Mouse (Mus musculus) forebrain, embryonic 11.5 days (tissue): Measurements from ENCODE around the gene Rph3al. TPM values are rescaled to one million over a fixed set of nuclear protein-coding genes. Genes with fewer than 3 reads are reported as not detected.

Source experiments
- ATAC-seq: fragments of 200-750 bp; cut with Nextera tagmentation; replicated peaks from 2 replicates; pipeline ENCODE4 v1.8.0; 2017; ENCODE audit warnings: moderate TSS enrichment; ENCODE audit not compliant: low FRiP score
- DNase-seq: peaks from one replicate; pipeline ENCODE4 v3.0.0-alpha.2; 2017; ENCODE audit warnings: low spot score
- H3K27ac ChIP-seq: fragments of 300-500 bp; sonication (generic); 2 replicates; pipeline ENCODE4 v1.5.1; 2014; ENCODE audit warnings: low read depth, low read length
- H3K27me3 ChIP-seq: fragments of 300-500 bp; sonication (generic); 2 replicates; pipeline ENCODE4 v1.6.1; 2014; ENCODE audit warnings: mild to moderate bottlenecking, low read length, mixed read lengths; ENCODE audit not compliant: control insufficient read depth, insufficient read depth
- H3K36me3 ChIP-seq: fragments of 300-500 bp; sonication (generic); 2 replicates; pipeline ENCODE4 v1.6.1; 2014; ENCODE audit warnings: mild to moderate bottlenecking, low read length, moderate library complexity, mixed read lengths; ENCODE audit not compliant: control insufficient read depth, insufficient read depth
- H3K4me1 ChIP-seq: fragments of 300-500 bp; sonication (generic); replicated peaks from 2 replicates; pipeline ENCODE4 v1.6.1; 2014; ENCODE audit warnings: low read length, mixed read lengths; ENCODE audit not compliant: control insufficient read depth, insufficient read depth
- H3K4me2 ChIP-seq: fragments of 300-500 bp; sonication (generic); 2 replicates; pipeline ENCODE4 v1.6.1; 2014; ENCODE audit warnings: low read depth, mild to moderate bottlenecking, low read length, moderate library complexity, mixed read lengths; ENCODE audit not compliant: severe bottlenecking
- H3K4me3 ChIP-seq: fragments of 300-500 bp; sonication (generic); 2 replicates; pipeline ENCODE4 v1.5.1; 2014; ENCODE audit warnings: low read depth, low read length
- H3K9ac ChIP-seq: fragments of 300-500 bp; sonication (generic); 2 replicates; pipeline ENCODE4 v1.6.1; 2014; ENCODE audit warnings: low read length
- H3K9me3 ChIP-seq: fragments of 300-500 bp; sonication (generic); 2 replicates; pipeline ENCODE4 v1.6.1; 2016; ENCODE audit warnings: low read length, mixed read lengths; ENCODE audit not compliant: control insufficient read depth
- WGBS: fragments of 180-500 bp; shearing (Covaris S2); extraction: QIAGEN DNeasy Blood & Tissue Kit; methylation state at CpG from one replicate; pipeline ENCODE4 v1.1.7; 2014; 5-methylcytosine and 5-hydroxymethylcytosine counted together
- polyA plus RNA-seq: library from polyadenylated mRNA; unstranded; fragments of >200 nt; fragmentation: Nextera tagmentation; extraction: Ambion mirVana; gene quantifications from 2 replicates; pipeline ENCODE4 v1.2.1, GENCODE M21; 2014

Gene Rph3al
- polyA plus RNA-seq, 1 experiment from 2014 or later, result 2.5 TPM

DNA sequence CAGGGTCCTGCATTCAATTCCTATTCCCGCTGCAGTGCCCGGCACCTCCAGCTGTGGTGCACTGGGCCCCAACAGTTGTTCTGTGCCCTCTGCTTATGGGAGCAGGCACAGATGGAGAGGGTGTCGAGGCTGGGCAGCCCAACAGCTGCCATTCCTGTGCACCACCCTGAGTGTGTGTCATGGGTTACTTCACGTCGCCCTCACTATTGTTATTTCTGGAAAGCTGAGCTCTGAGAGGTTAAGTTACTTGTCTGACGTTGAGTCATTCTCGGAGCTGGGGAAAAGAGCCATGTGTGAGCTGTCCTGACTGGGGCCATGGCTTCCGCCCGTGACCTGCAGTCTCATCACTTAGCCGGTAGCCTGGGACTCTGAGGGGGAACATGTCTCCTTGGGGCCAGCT lies 125.1 kb downstream of the Rph3al start:
- Histone ChIP-seq H3K4me1 (no peaks in the 10 kb centered on the region), H3K4me2 (no peak overlapping the region), H3K4me3 (no peak overlapping the region), H3K9me3 (no peaks in the 10 kb centered on the region), H3K27ac (no peak overlapping the region), H3K36me3 (no peaks in the 10 kb centered on the region), H3K27me3 (no peaks in the 10 kb centered on the region), H3K9ac (no peak overlapping the region)
- 66% methylated on average over 10 of the region's 10 CpGs for WGBS
- ATAC-seq (no peak), DNase-seq (no peak)

DNA sequence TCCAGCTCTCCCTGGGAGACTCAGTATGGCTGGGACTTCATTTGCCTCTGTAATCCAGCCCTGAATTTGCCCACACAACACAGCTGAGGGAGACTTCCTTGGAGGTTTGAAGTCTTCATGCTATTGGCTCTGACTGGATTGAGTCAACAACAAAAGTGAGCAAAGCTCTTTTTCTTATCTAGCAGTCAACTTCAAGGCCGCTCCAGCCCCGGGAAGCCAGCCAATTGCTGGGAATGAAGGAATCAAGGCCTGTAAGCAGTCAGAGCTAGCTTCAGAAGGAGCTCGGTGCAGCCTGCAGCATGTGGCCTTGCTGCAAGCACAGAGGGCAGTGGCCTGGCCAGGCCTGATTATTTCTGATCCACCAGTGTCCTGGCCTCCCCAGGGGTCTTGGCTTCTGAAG lies 126.3 kb downstream of the Rph3al start:
- Histone ChIP-seq H3K4me2 (no peak overlapping the region), H3K27ac (no peak overlapping the region), H3K9me3 (no peaks in the 10 kb centered on the region), H3K4me1 (no peaks in the 10 kb centered on the region), H3K27me3 (no peaks in the 10 kb centered on the region), H3K4me3 (no peak overlapping the region), H3K9ac (no peak overlapping the region), H3K36me3 (no peaks in the 10 kb centered on the region)
- 65% methylated on average over 3 of the region's 3 CpGs for WGBS
- no peak for ATAC-seq
- no peak for DNase-seq

DNA sequence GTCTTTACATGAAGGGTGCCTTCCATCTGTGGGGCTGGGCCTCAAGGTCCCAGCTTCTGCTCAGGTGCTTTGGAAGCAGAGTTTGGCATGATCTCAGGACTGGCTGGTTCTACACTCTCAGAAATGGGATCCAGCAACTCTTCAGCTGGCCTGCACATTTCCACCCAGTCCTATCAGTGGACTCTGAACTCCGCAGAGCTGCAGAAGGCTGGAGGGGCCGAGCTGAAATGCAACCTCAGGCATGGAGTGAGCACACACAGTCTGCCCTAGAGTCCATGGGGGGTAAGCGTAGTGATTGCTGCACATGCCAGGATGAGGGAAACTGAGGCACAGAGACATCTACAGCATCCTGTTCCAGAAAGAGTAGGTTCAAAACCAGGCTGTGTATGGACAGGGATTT lies 127.7 kb downstream of the Rph3al start:
- H3K36me3 ChIP-seq, result no peaks in the 10 kb centered on the region
- ATAC-seq, result no peak
- no peak overlapping the region for H3K9ac ChIP-seq
- no peaks in the 10 kb centered on the region for H3K27me3 ChIP-seq
- H3K9me3 ChIP-seq, result no peaks in the 10 kb centered on the region
- 95% methylated on average over 3 of the region's 3 CpGs for WGBS
- H3K4me1 ChIP-seq, result no peaks in the 10 kb centered on the region
- no peak overlapping the region for H3K4me2 ChIP-seq
- no peak for DNase-seq
- no peak overlapping the region for H3K4me3 ChIP-seq
- no peak overlapping the region for H3K27ac ChIP-seq

DNA sequence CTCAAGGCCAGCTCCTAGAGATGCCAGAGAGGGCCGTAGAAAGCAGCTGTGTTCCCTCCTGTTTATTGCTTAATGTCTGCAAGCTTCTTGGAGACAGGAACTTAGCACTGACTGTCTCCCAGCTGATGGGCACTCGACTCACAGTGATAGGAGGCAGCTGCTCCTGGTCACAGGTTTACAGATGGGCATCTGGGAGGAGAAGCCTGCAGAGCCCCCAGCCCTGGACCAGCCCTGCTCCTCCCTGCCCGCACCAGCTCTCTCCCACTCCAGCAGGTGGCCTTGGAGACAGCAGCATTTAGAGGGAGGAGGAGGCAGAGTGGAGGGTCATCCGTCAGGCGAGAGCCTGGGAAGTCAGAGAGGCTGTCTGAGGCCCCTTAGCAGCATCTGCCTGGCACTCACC lies 130.7 kb downstream of the Rph3al start:
- Histone ChIP-seq H3K27ac (no peak overlapping the region), H3K9me3 (no peaks in the 10 kb centered on the region), H3K36me3 (no peaks in the 10 kb centered on the region), H3K27me3 (no peaks in the 10 kb centered on the region), H3K9ac (no peak overlapping the region), H3K4me3 (no peak overlapping the region), H3K4me1 (no peaks in the 10 kb centered on the region), H3K4me2 (no peak overlapping the region)
- WGBS, result 54% methylated on average over 5 of the region's 5 CpGs
- no peak for ATAC-seq
- DNase-seq, result no peak

DNA sequence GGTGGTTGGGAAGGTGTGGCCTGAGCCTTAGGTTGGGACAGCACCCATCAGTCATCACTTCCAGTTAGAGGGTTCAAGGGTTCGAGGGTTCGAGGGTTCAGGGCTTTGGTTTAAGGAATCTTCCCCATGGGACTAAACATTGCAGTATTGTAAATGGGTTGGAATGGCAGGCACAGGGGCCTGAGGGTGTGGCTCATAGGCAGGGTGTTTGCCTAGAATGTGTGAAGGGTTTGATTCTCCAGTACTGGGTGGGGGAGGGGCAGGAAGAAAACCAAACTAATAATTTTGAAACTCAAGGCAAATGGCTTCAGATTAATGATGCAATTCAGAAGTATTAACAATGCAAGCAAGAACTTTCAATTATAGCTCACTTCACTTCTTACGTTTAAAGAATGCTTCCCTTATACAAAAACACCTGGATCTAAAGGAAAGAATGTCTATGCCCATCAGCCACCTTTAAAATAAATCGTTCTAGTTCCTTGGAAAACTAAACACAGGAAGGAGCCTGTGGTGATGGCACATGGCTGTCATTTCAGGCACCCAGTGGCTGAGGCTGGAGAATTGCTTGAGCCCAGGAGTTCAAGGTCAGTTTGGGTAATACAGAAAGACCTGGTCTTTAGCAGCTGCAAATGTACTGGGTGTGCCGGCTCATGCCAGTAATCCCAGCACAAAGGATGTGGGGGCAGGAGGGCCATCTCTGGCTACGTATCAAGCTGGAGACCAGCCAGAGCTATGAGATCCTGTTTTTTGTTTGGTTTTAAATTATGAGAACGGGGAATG lies 136.3 kb downstream of the Rph3al start:
- WGBS, result 84% methylated on average over 7 of the region's 7 CpGs
- H3K4me1 ChIP-seq, result no peaks in the 10 kb centered on the region
- no peaks in the 10 kb centered on the region for H3K9me3 ChIP-seq
- no peak overlapping the region for H3K9ac ChIP-seq
- H3K27ac ChIP-seq, result no peak overlapping the region
- no peak overlapping the region for H3K4me2 ChIP-seq
- H3K4me3 ChIP-seq, result no peak overlapping the region
- DNase-seq (no peak), ATAC-seq (no peak)
- H3K36me3 ChIP-seq, result no peaks in the 10 kb centered on the region
- H3K27me3 ChIP-seq, result peaks cover 4% of the 10 kb centered on the region

DNA sequence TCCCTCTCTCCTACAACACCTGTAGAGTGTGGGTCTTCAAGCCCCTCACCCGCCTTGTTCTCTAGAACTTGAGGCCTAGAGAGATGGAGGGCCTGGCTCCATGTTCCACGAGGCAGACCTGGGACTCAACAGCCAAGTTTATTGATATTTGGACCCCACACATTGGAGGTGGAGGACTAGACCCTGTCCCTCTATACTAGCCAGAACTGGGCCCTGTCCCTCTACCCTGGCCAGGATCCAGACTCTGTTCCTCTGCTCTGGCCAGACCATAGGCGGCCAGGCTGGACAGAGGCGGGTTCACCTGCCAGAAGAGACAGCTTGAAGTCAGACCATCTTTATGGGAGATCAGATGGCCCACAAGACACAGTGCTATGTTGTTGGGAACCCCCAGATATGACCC lies 136.9 kb downstream of the Rph3al start:
- ATAC-seq (no peak), DNase-seq (no peak)
- no peak overlapping the region for H3K27ac ChIP-seq
- no peak overlapping the region for H3K4me3 ChIP-seq
- no peaks in the 10 kb centered on the region for H3K36me3 ChIP-seq
- H3K9ac ChIP-seq, result no peak overlapping the region
- WGBS, result 79% methylated on average over 4 of the region's 4 CpGs
- no peaks in the 10 kb centered on the region for H3K4me1 ChIP-seq
- peaks cover 10% of the 10 kb centered on the region for H3K27me3 ChIP-seq
- H3K4me2 ChIP-seq, result no peak overlapping the region
- no peaks in the 10 kb centered on the region for H3K9me3 ChIP-seq

DNA sequence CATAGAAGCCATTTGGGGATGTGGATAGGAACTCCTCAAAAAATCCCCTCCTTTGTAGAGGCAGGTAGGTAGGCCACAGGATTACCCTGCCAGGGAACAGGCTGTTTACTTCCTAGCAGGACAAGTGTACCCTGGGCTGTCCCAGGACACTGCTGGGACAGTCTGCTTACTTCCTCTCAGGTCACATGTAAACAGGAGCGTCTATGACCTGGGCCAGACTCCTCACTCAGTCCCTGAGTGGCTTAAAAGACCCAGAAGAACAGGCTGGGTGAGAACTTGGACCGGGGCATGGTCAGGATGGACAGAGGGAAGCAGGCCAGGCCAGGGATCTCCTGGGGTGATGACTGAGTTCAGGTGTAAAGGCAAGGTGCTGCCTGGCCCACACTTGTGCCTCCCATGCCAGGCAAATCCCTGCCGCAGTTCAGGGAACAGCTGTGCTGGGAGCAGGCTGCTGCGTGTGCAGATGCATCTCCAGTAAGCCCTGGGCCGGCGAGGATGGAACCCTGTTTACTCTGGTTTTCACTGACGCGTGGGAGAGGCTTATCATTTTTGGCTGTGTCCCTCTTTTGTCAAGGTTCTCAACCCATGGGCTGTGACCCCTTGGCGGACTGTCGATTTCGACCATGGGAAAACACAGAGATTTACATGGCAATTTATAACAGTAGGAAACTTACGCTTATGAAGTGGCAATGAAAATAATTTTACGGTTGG lies 141.5 kb downstream of the Rph3al start:
- H3K4me2 ChIP-seq, result no peak overlapping the region
- 78% methylated on average over 13 of the region's 13 CpGs for WGBS
- no peak overlapping the region for H3K27ac ChIP-seq

DNA sequence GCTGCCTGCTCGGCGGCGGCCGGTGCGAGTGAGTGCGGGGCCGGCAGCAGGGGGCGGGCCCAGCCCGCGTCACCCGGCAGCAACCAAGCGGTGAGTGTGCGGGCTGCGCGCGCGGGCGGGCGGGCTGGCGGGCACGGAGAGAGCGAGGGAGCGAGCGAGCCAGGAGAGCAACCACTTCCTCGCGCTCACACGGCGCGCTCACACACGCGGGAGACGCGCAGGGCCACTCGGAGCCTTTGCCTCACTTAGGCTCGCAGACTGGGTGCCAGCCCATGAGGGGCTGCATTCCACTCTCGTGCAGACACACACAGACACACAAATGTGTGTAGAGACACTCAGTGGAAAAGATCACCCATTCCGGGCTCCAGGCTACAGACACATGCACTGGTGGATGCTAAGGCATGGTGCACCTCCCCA lies 142.2 kb downstream of the Rph3al start, which contains the start of gene Doc2b:
Gene Doc2b (minus strand): TSS at position 21 of the 417 bp plus-strand sequence.
- H3K4me1 ChIP-seq, result peaks cover 12% of the 10 kb centered on the region; the same call in 1 of the 2 replicates
- peak; percentile 74 for DNase-seq
- no peaks in the 10 kb centered on the region for H3K9me3 ChIP-seq
- H3K36me3 ChIP-seq, result no peaks in the 10 kb centered on the region
- peak within 1 kb of the TSS; percentile 55 for H3K4me2 ChIP-seq
- peaks cover 41% of the 10 kb centered on the region for H3K27me3 ChIP-seq
- H3K4me3 ChIP-seq, result peak within 1 kb of the TSS; percentile 38
- H3K9ac ChIP-seq, result peak within 1 kb of the TSS; percentile 35; the same call in 1 of the 2 replicates
- 5% methylated on average over 33 of the region's 37 CpGs for WGBS
- ATAC-seq, result no peak
- no peak within 1 kb of the TSS for H3K27ac ChIP-seq

More for the DNA sequence above, 141.5 kb downstream of the Rph3al start:
- H3K9ac ChIP-seq, result no peak overlapping the region
- H3K4me3 ChIP-seq, result no peak overlapping the region
- no peak for ATAC-seq
- no peaks in the 10 kb centered on the region for H3K36me3 ChIP-seq
- peaks cover 41% of the 10 kb centered on the region for H3K27me3 ChIP-seq
- no peaks in the 10 kb centered on the region for H3K9me3 ChIP-seq
- peaks cover 12% of the 10 kb centered on the region; the same call in 1 of the 2 replicates for H3K4me1 ChIP-seq
- DNase-seq, result no peak
